Mouse (Mus musculus) megakaryocyte, embryonic 14.5 days (primary cell): ENCODE data around the gene Vamp2.

ENCODE experiments used
- FLI1 ChIP-seq: IDR thresholded peaks from 2 replicates; pipeline ENCODE4 v1.6.1; 2012; ENCODE audit warnings: low read length, inconsistent platforms, mixed read lengths
- GATA1 ChIP-seq: IDR thresholded peaks from 3 replicates; pipeline ENCODE4 v1.6.1; 2012; ENCODE audit warnings: mixed read lengths, low read length, inconsistent platforms, borderline replicate concordance

DNA sequence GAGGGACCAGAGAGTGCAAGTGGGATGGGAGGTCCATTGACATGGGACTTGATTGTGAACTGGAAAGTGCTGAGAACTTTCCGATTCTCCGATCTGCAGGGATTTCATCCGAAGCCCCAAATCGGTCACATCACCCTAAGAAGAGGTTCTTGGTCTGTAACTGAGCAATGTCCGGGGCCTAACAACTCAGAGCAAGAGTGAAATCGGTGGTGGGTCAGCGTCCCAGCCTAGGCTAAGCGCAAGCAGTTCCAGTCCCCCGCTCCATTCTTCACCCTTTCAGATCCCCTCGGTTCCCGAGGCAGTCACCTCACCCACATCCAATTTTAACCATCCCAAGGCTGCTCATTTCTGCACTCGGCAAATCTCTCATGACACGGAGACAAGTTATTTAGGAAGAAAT, 18.2 kb upstream of the Vamp2 start:
- TF ChIP-seq GATA1 = no peak
- no peak for TF ChIP-seq FLI1
